Mouse (Mus musculus): ENCODE measurements around the gene Avil. TPM values are rescaled to one million over a fixed set of nuclear protein-coding genes. Genes with fewer than 3 reads are reported as not detected.

Avil gene
- polyA plus RNA-seq, 1 experiment = 0.13 TPM

- Histone ChIP-seq H3K4me3 (ENCODE audit: insufficient read depth, poor library complexity, severe bottlenecking) (no peak overlapping the region), H3ac (ENCODE audit: control insufficient read depth, insufficient read length, low read depth) (no peak overlapping the region), H3K36me3 (ENCODE audit: control insufficient read depth, insufficient read depth) (peaks cover 26% of the 10 kb centered on the region), H3K79me3 (ENCODE audit: low read depth) (peaks cover 52% of the 10 kb centered on the region), H3K79me2 (ENCODE audit: control insufficient read depth, insufficient read depth) (peaks cover 81% of the 10 kb centered on the region), H3K27me3 (ENCODE audit: control insufficient read depth, insufficient read depth, insufficient read length) (no peaks in the 10 kb centered on the region)
- no peak for TF ChIP-seq MAX (IDR thresholded peaks at IDR 0.05)
- TF ChIP-seq CTCF (IDR thresholded peaks at IDR 0.05; ENCODE audit: control insufficient read depth, insufficient read depth, insufficient read length) = no peak
- no peak for TF ChIP-seq FOSL1 (IDR thresholded peaks at IDR 0.05; ENCODE audit: insufficient read depth, low read length, poor library complexity, severe bottlenecking)
- TF ChIP-seq USF1 (IDR thresholded peaks at IDR 0.05; ENCODE audit: low read depth) = no peak
- TF ChIP-seq MYOG (IDR thresholded peaks at IDR 0.05; ENCODE audit: control insufficient read depth, extremely low read depth, insufficient read length) = no peak
- no peak for TF ChIP-seq CEBPB (IDR thresholded peaks at IDR 0.05; ENCODE audit: low read depth)
- TF ChIP-seq MYOD1 (IDR thresholded peaks at IDR 0.05; ENCODE audit: control insufficient read depth, insufficient read length, low read depth) = no peak
These were observed 11.9 kb upstream of the Avil start for GRCm38 (mm10) chr10:126988513-126989165.

- H3K4me3 ChIP-seq (ENCODE audit: insufficient read depth, poor library complexity, severe bottlenecking) = no peak overlapping the region
- H3K79me2 ChIP-seq (ENCODE audit: control insufficient read depth, insufficient read depth) = peaks cover 63% of the 10 kb centered on the region
- no peak overlapping the region for H3ac ChIP-seq (ENCODE audit: control insufficient read depth, insufficient read length, low read depth)
- H3K27me3 ChIP-seq (ENCODE audit: control insufficient read depth, insufficient read depth, insufficient read length) = no peaks in the 10 kb centered on the region
- TF ChIP-seq FOSL1 (IDR thresholded peaks at IDR 0.05; ENCODE audit: insufficient read depth, low read length, poor library complexity, severe bottlenecking) (no peak), CTCF (IDR thresholded peaks at IDR 0.05; ENCODE audit: control insufficient read depth, insufficient read depth, insufficient read length) (peak; percentile 87)
- H3K36me3 ChIP-seq (ENCODE audit: control insufficient read depth, insufficient read depth) = peaks cover 44% of the 10 kb centered on the region
- peaks cover 34% of the 10 kb centered on the region for H3K79me3 ChIP-seq (ENCODE audit: low read depth)
These were observed 10.0 kb upstream of the Avil start for GRCm38 (mm10) chr10:126990313-126991056.

GRCm38 (mm10) chr10:126991676-126992075 is 8.8 kb upstream of the Avil start:
- Histone ChIP-seq H3K36me3 (ENCODE audit: control insufficient read depth, insufficient read depth) (peaks cover 46% of the 10 kb centered on the region), H3K4me3 (ENCODE audit: insufficient read depth, poor library complexity, severe bottlenecking) (no peak overlapping the region), H3K79me3 (ENCODE audit: low read depth) (peaks cover 24% of the 10 kb centered on the region), H3ac (ENCODE audit: control insufficient read depth, insufficient read length, low read depth) (no peak overlapping the region), H3K27me3 (ENCODE audit: control insufficient read depth, insufficient read depth, insufficient read length) (no peaks in the 10 kb centered on the region), H3K79me2 (ENCODE audit: control insufficient read depth, insufficient read depth) (peaks cover 51% of the 10 kb centered on the region)
- TF ChIP-seq CEBPB (IDR thresholded peaks at IDR 0.05; ENCODE audit: low read depth) = no peak
- TF ChIP-seq FOSL1 (IDR thresholded peaks at IDR 0.05; ENCODE audit: insufficient read depth, low read length, poor library complexity, severe bottlenecking) = no peak
- TF ChIP-seq CTCF (IDR thresholded peaks at IDR 0.05; ENCODE audit: control insufficient read depth, insufficient read depth, insufficient read length) = no peak
- TF ChIP-seq MYOG (IDR thresholded peaks at IDR 0.05; ENCODE audit: control insufficient read depth, extremely low read depth, insufficient read length) = no peak
- no peak for TF ChIP-seq MYOD1 (IDR thresholded peaks at IDR 0.05; ENCODE audit: control insufficient read depth, insufficient read length, low read depth)
- TF ChIP-seq MAX (IDR thresholded peaks at IDR 0.05) = no peak
- TF ChIP-seq USF1 (IDR thresholded peaks at IDR 0.05; ENCODE audit: low read depth) = no peak

- no peak overlapping the region for H3K4me3 ChIP-seq (ENCODE audit: insufficient read depth, poor library complexity, severe bottlenecking)
- H3ac ChIP-seq (ENCODE audit: control insufficient read depth, insufficient read length, low read depth) = no peak overlapping the region
- H3K36me3 ChIP-seq (ENCODE audit: control insufficient read depth, insufficient read depth) = peaks cover 61% of the 10 kb centered on the region
- H3K79me3 ChIP-seq (ENCODE audit: low read depth) = peaks cover 8% of the 10 kb centered on the region
- peaks cover 32% of the 10 kb centered on the region for H3K79me2 ChIP-seq (ENCODE audit: control insufficient read depth, insufficient read depth)
- TF ChIP-seq CTCF (IDR thresholded peaks at IDR 0.05; ENCODE audit: control insufficient read depth, insufficient read depth, insufficient read length) (no peak), MYOD1 (IDR thresholded peaks at IDR 0.05; ENCODE audit: control insufficient read depth, insufficient read length, low read depth) (no peak), CEBPB (IDR thresholded peaks at IDR 0.05; ENCODE audit: low read depth) (no peak)
- H3K27me3 ChIP-seq (ENCODE audit: control insufficient read depth, insufficient read depth, insufficient read length) = no peaks in the 10 kb centered on the region
These were observed 6.9 kb upstream of the Avil start for GRCm38 (mm10) chr10:126993621-126994020.

- Histone ChIP-seq H3ac (ENCODE audit: control insufficient read depth, insufficient read length, low read depth) (no peak overlapping the region), H3K79me3 (ENCODE audit: low read depth) (no peaks in the 10 kb centered on the region), H3K79me2 (ENCODE audit: control insufficient read depth, insufficient read depth) (no peaks in the 10 kb centered on the region), H3K36me3 (ENCODE audit: control insufficient read depth, insufficient read depth) (peaks cover 48% of the 10 kb centered on the region), H3K27me3 (ENCODE audit: control insufficient read depth, insufficient read depth, insufficient read length) (no peaks in the 10 kb centered on the region), H3K4me3 (ENCODE audit: insufficient read depth, poor library complexity, severe bottlenecking) (no peak overlapping the region)
- TF ChIP-seq MYOG (IDR thresholded peaks at IDR 0.05; ENCODE audit: control insufficient read depth, extremely low read depth, insufficient read length) (no peak), FOSL1 (IDR thresholded peaks at IDR 0.05; ENCODE audit: insufficient read depth, low read length, poor library complexity, severe bottlenecking) (no peak), CEBPB (IDR thresholded peaks at IDR 0.05; ENCODE audit: low read depth) (no peak), MYOD1 (IDR thresholded peaks at IDR 0.05; ENCODE audit: control insufficient read depth, insufficient read length, low read depth) (no peak), MAX (IDR thresholded peaks at IDR 0.05) (no peak), CTCF (IDR thresholded peaks at IDR 0.05; ENCODE audit: control insufficient read depth, insufficient read depth, insufficient read length) (no peak)
These were observed 3.0 kb upstream of the Avil start for GRCm38 (mm10) chr10:126997340-126998113.

Measured in C2C12 (cell line).